Mouse (Mus musculus): ENCODE measurements around the gene Scd4.
"Not testable (repeated sequence)": the region's sequence is repeated elsewhere in the genome, so short reads cannot be mapped to it uniquely, and the experiment has no call there.

Scd4 gene

DNA sequence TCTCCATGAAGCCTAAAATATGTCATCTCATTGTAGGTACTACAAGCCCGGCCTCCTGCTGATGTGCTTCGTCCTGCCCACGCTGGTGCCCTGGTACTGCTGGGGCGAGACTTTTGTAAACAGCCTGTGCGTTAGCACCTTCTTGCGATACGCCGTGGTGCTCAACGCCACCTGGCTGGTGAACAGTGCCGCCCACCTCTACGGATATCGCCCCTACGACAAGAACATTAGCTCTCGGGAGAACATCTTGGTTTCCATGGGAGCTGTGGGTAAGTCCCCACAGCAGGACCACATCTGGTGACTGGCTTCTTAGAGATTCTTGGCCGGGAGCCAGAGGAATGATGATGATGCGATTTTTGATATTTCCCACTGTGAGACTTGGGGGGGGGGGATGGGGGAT lies 31.7 kb upstream of the Scd4 start:
- no peak for DNase-seq

- no peak for DNase-seq
These were observed 31.1 kb upstream of the Scd4 start for GRCm38 (mm10) chr19:44301671-44302305.

DNA sequence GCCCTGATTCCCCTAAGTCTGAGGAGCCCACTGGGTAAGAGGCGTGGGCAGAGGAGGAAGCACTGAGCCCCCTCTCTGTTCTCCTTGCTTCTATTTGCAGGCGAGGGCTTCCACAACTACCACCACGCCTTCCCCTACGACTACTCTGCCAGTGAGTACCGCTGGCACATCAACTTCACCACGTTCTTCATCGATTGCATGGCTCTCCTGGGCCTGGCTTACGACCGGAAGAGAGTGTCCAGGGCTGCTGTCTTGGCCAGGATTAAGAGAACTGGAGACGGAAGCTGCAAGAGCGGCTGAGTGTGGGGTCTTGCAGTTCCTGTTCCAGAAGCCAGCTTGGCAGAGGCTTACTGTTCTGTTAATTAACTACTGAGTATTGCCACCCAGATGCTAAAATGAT lies 30.0 kb upstream of the Scd4 start:
- DNase-seq = no peak

DNA sequence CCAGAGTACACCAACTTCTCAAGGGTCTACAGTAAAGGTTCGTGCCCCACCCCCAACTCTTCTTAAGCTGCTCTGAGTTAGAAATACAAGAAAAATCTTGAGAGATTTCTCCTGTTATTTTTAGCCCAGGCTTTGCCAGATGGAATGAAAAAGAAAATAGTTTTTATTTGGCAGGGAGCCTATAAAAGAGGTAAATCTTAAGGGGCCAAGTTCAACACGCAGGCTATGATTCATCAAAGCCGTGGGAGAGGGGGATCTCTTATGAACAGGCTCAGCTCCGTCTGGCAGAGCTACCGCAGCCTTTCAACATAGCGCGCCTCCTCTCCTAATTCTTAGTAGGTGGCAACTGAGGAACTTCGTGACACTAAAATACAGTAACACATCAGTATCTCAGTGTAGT lies 29.4 kb upstream of the Scd4 start:
- DNase-seq = no peak

GRCm38 (mm10) chr19:44304419-44304818 lies 28.5 kb upstream of the Scd4 start:
- DNase-seq = no peak

- DNase-seq = no peak
These were observed 27.9 kb upstream of the Scd4 start for GRCm38 (mm10) chr19:44304851-44305510.

DNA sequence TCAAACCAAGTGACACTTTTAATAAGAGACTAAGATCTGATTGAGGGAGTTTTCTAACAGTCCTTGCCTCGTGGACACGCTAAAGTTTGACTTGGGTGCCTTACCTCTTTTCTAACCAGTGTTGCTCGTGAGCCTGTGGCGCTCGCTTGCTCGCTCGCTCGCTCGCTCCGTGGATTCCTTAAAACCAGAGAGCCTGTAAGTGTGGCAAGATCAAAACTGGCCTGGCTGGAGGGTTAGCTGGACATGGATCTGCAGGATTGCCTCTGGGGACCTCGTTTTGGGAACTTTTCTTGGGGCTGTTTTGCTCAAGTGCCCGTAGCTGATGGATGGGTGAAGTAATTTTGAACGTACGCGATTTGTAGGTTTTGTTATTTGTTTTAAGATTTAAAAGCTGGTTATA lies 27.2 kb upstream of the Scd4 start:
- no peak for DNase-seq

GRCm38 (mm10) chr19:44306171-44306570 lies 26.7 kb upstream of the Scd4 start:
- DNase-seq = no peak

GRCm38 (mm10) chr19:44307101-44307914 lies 25.6 kb upstream of the Scd4 start:
- no peak for DNase-seq

DNA sequence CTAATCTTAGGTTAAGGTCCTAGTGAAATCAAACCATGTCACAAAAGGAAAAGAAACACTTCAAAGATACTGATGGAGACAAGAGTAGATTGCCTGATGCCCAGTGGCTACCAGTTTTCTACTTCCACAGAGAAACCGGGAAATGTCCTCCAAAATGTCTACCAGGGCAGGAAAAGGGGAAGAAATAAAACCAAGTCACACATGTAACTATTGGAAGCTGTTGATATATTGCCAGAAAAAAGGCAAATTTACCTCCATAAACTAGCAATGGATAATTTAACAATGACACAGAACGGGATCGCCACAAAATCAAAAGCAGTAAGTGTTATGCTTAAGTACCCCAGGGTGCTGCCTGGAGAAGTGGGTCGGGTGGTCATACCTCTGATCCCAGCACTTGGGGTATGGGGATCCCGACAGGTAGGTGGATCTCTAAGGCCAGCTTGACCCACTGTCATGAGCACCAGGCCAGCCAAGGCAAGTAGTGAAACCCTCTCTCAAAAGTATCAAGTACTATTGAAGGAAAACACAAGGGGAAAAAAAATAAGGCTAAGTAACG lies 24.9 kb upstream of the Scd4 start:
- no peak for DNase-seq

DNA sequence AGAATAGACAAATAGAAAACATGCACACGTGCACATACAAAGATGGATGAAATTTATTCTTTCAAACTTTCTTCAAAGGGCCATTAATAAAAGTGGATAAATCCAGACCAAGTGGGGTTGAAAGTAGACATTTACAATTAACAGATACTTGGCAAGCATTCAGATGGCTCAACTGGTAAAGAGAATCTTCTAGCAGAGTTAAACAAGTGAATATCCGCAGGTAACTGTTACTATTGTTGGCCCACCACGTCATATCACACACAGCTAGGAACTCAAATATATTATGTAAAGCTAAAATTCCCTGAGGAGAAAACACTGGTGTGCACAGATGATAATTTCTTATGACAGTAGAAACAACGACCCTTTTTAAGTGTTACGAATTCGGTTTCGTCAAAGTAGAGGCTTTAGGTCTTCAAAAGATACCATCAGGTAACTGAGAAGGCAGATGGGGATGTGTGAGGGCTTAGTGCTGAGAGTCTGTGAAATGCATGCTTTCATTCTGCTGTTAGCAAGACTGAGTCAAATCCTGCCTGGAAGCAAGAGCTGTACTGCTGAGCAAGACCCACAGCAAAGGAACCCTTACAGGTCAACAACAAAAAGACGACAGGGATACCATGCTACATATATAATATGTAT lies 24.2 kb upstream of the Scd4 start:
- DNase-seq = no peak

- DNase-seq = no peak
These were observed 23.3 kb upstream of the Scd4 start for GRCm38 (mm10) chr19:44309351-44310154.

GRCm38 (mm10) chr19:44310155-44310575 lies 22.7 kb upstream of the Scd4 start:
- DNase-seq = not testable (repeated sequence)

GRCm38 (mm10) chr19:44310814-44311213 lies 22.1 kb upstream of the Scd4 start:
- DNase-seq = no peak

GRCm38 (mm10) chr19:44311306-44312006 lies 21.4 kb upstream of the Scd4 start:
- DNase-seq = no peak

DNA sequence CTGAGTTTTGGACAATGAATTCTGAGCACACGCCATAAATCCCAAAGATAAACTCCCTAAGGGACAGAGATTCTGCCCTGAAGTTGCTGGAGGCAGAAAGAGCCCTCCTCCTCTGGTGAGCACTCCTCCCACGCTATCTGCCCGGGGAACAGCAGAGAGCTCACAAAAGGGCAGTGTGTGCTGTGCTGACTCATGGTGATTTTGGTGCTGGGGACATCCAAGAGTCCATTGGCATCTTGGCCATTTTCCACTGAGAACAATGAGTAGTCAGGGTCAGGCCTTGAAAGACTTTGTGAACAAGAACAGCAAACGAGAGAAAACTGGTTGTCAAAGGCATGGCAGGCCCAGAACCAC lies 20.9 kb upstream of the Scd4 start:
- no peak for DNase-seq

DNA sequence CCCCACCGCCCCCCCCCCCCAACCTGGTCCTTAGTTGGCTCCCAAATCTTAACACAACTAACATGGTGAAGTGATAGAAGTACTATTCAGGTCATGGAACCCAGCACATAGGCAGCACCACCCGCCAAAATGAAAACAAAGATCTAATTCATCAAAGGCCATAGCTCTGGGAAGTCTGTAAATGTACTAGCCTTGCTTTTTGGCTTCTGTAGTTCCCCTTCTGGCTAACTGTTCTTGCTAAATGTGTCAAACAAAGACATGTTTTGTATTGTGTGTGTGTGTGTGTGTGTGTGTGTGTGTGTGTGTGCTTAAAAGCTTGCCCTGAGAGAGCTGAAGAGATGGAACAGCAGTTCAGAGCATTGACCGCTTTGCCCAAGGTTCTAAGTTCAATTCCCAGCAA lies 19.8 kb upstream of the Scd4 start:
- no peak for DNase-seq

DNA sequence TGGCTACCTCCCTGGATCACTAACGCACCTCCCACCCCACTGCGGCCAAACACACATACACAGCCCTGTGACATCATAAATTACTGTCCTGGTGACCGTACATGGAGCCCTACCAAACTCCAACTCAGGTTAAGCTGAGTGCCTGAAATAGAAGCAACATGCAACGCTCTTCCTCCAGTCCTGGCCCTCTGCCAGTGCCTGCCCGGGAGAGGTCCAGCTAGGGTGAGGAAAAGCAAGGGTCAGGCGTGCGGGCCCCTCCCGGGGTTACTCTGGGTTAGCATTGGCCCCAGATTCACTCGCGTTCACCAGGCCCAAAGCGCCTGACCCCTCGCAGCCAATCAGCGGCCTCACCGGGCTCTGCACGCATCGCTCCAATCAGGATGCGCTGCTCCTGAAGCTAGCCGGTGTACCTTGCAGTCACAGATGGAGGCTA lies 18.5 kb upstream of the Scd4 start:
- DNase-seq = peak; percentile 60

GRCm38 (mm10) chr19:44314871-44315414 lies 17.9 kb upstream of the Scd4 start:
- DNase-seq = no peak

GRCm38 (mm10) chr19:44316752-44317315 lies 16.1 kb upstream of the Scd4 start:
- no peak for DNase-seq

- DNase-seq = no peak
These were observed 15.5 kb upstream of the Scd4 start for GRCm38 (mm10) chr19:44317391-44317790.
